Mouse (Mus musculus): ENCODE results near the gene Col25a1. TPM values are rescaled to one million over a fixed set of nuclear protein-coding genes. Genes with fewer than 3 reads are reported as not detected.

Gene Col25a1
- polyA plus RNA-seq, 1 experiment = 3.7 TPM

DNA sequence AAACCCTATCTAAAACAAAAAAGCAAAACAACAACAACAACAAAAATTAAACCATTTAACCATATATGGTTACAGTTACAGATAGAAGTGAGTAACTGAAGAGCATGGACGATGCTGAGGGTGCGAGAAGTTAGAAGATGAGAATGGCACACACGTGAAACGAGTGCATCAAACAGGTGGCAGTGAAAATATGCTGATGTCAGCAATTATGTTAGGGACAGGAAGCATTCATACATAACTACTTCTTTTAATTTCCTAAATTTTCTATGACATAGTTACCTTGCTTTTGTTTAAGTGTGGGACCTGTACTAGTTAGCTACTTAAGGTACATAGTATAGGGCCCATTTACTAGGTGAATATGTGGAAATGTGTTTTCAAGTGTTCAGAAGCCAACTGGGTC lies 237.1 kb downstream of the Col25a1 start:
- Histone ChIP-seq H3K4me3 (replicated peaks; ENCODE audit: insufficient read depth, low read depth, low read length) (no peak overlapping the region), H3K4me1 (ENCODE audit: control insufficient read depth, insufficient read depth, low read length) (no peaks in the 10 kb centered on the region), H3K27me3 (ENCODE audit: control insufficient read depth, insufficient read depth, low read length) (no peaks in the 10 kb centered on the region), H3K27ac (ENCODE audit: insufficient read depth, low read length) (no peak overlapping the region)
- no peak for DNase-seq
- TF ChIP-seq CTCF (IDR thresholded peaks at IDR 0.05; ENCODE audit: borderline replicate concordance, insufficient read depth, low read depth, low read length) = no peak
- 87% methylated on average over 4 of the region's 4 CpGs for WGBS

DNA sequence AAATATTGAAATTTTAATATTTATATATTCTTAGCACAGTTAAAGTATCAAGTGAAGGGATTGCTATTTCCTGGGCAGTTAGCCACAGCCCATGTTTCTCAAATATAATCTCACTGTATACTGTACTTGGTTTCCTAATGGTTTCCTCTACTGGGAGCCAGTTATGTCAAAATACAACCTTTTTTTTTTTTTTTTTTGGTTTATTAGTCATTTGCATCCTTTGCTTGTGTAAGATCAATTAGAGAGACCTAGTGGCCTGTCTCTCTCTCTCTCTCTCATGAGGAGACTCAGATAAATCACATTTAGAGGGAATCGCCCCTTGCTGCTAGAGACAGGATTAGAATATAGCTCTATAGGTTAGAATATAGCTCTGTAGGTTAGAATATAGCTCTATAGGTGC lies 237.8 kb downstream of the Col25a1 start:
- Histone ChIP-seq H3K4me1 (ENCODE audit: control insufficient read depth, insufficient read depth, low read length) (no peaks in the 10 kb centered on the region), H3K4me3 (replicated peaks; ENCODE audit: insufficient read depth, low read depth, low read length) (no peak overlapping the region), H3K27me3 (ENCODE audit: control insufficient read depth, insufficient read depth, low read length) (no peaks in the 10 kb centered on the region), H3K27ac (ENCODE audit: insufficient read depth, low read length) (no peak overlapping the region)
- TF ChIP-seq POLR2A (IDR thresholded peaks at IDR 0.05; ENCODE audit: borderline replicate concordance, insufficient read depth, low read length) = no peak
- no peak for TF ChIP-seq CTCF (IDR thresholded peaks at IDR 0.05; ENCODE audit: borderline replicate concordance, insufficient read depth, low read depth, low read length)
- DNase-seq = no peak
- WGBS = 94% methylated on average over 1 of the region's 1 CpGs

DNA sequence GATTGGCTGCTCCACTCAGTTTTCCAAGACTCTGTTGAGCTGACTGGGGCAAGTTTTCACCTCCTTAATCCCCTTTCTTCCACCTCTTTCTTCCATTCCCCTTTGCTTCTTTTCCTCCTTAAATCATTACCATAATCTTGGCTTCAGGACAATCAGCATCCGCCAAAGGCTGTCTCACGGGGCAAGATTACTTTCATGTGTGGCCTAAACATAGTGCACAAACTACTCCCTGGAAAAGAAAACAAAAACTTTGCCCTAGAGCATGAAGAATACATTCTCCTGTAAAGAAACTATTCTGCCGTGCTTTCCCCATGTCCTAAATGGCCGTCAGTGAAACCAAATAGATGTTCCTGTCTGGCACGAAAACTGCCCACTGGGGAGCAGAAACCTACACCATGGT lies 238.9 kb downstream of the Col25a1 start:
- DNase-seq = no peak
- 55% methylated on average over 5 of the region's 5 CpGs for WGBS
- Histone ChIP-seq H3K27ac (ENCODE audit: insufficient read depth, low read length) (no peak overlapping the region), H3K4me3 (replicated peaks; ENCODE audit: insufficient read depth, low read depth, low read length) (no peak overlapping the region), H3K4me1 (ENCODE audit: control insufficient read depth, insufficient read depth, low read length) (no peaks in the 10 kb centered on the region), H3K27me3 (ENCODE audit: control insufficient read depth, insufficient read depth, low read length) (no peaks in the 10 kb centered on the region)
- no peak for TF ChIP-seq CTCF (IDR thresholded peaks at IDR 0.05; ENCODE audit: borderline replicate concordance, insufficient read depth, low read depth, low read length)
- TF ChIP-seq POLR2A (IDR thresholded peaks at IDR 0.05; ENCODE audit: borderline replicate concordance, insufficient read depth, low read length) = no peak

DNA sequence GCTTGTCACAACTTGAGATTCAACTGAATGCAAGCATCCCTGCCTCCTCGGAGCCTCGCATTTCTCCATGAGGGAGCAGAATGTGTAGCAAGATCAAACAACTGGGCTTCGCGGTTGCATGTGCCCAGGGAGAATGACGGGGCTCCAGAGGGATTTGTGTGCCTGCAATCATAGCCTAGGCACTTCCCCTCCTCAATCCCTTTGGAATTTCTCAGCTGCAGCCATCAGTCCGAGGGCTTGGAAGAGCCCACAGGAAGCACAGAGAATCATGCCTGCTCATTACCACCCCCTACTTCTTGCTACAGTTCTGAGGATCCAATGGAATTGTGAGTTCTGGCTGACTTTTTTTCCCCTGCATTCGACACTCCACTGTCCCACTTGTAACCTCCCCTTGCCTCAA lies 241.8 kb downstream of the Col25a1 start:
- no peak for TF ChIP-seq CTCF (IDR thresholded peaks at IDR 0.05; ENCODE audit: borderline replicate concordance, insufficient read depth, low read depth, low read length)
- no peak for TF ChIP-seq POLR2A (IDR thresholded peaks at IDR 0.05; ENCODE audit: borderline replicate concordance, insufficient read depth, low read length)
- WGBS = 69% methylated on average over 7 of the region's 7 CpGs
- no peak for DNase-seq
- no peaks in the 10 kb centered on the region for H3K27me3 ChIP-seq (ENCODE audit: control insufficient read depth, insufficient read depth, low read length)
- no peak overlapping the region for H3K27ac ChIP-seq (ENCODE audit: insufficient read depth, low read length)
- H3K4me1 ChIP-seq (ENCODE audit: control insufficient read depth, insufficient read depth, low read length) = no peaks in the 10 kb centered on the region
- no peak overlapping the region for H3K4me3 ChIP-seq (replicated peaks; ENCODE audit: insufficient read depth, low read depth, low read length)

DNA sequence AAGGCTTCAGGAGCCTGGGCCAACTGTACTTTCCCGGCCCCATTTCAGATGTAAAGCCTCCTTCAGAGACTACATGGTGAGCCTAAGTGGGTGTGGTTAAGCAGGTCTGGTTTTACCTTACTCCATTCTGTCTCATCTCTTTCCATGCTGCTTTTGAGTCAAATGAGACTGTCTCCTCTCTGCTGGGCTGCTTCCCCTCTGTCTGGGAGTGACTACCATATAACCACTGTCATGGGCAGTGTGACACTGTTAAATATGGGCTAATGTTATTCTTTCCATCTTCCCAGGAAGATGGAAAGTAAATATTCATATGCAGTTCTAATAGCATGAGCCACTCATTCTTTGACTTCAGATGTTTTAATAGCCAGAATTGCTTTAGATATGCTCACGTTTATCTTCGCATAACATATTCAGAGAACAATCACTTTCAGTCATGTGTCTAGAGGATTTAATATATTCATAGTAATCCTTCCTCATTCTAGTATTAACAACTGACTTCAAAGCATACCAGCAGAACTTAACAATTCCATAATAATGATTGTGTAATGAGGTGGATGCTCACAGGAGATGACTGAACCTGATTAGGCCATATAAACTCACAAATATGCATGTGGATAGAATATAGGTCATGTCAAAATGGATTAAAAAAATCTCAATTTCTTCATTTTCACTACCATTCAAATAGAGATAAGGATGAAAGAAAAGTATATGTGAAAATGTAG lies 243.5 kb downstream of the Col25a1 start:
- TF ChIP-seq CTCF (IDR thresholded peaks at IDR 0.05; ENCODE audit: borderline replicate concordance, insufficient read depth, low read depth, low read length) (no peak), POLR2A (IDR thresholded peaks at IDR 0.05; ENCODE audit: borderline replicate concordance, insufficient read depth, low read length) (no peak)
- H3K4me3 ChIP-seq (replicated peaks; ENCODE audit: insufficient read depth, low read depth, low read length) = no peak overlapping the region
- WGBS = 89% methylated on average over 3 of the region's 3 CpGs
- no peak overlapping the region for H3K27ac ChIP-seq (ENCODE audit: insufficient read depth, low read length)
- no peaks in the 10 kb centered on the region for H3K27me3 ChIP-seq (ENCODE audit: control insufficient read depth, insufficient read depth, low read length)
- DNase-seq = no peak
- no peaks in the 10 kb centered on the region for H3K4me1 ChIP-seq (ENCODE audit: control insufficient read depth, insufficient read depth, low read length)

DNA sequence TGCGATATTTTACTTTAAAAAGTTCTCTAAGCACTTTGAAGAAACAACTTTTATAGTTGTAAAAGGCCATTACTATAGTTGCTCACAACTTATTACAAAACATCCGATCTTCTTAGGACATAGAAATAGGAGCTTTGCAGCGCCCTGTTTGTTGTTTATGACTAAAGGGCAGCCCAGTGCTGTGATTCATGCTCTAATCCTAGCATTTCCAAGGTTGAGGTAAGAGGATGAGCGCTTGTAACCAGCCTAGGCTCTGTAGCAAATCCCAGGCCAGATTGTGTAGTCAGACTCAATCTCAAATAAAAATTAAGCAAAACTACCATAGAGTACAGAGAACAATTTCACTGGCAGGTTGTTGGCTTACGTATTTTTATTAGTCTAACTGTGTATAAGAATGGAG lies 246.5 kb downstream of the Col25a1 start:
- 97% methylated on average over 5 of the region's 5 CpGs for WGBS
- no peaks in the 10 kb centered on the region for H3K4me1 ChIP-seq (ENCODE audit: control insufficient read depth, insufficient read depth, low read length)
- no peak for TF ChIP-seq CTCF (IDR thresholded peaks at IDR 0.05; ENCODE audit: borderline replicate concordance, insufficient read depth, low read depth, low read length)
- no peak for TF ChIP-seq POLR2A (IDR thresholded peaks at IDR 0.05; ENCODE audit: borderline replicate concordance, insufficient read depth, low read length)
- no peaks in the 10 kb centered on the region for H3K27me3 ChIP-seq (ENCODE audit: control insufficient read depth, insufficient read depth, low read length)
- DNase-seq = no peak
- no peak overlapping the region for H3K4me3 ChIP-seq (replicated peaks; ENCODE audit: insufficient read depth, low read depth, low read length)
- H3K27ac ChIP-seq (ENCODE audit: insufficient read depth, low read length) = no peak overlapping the region

DNA sequence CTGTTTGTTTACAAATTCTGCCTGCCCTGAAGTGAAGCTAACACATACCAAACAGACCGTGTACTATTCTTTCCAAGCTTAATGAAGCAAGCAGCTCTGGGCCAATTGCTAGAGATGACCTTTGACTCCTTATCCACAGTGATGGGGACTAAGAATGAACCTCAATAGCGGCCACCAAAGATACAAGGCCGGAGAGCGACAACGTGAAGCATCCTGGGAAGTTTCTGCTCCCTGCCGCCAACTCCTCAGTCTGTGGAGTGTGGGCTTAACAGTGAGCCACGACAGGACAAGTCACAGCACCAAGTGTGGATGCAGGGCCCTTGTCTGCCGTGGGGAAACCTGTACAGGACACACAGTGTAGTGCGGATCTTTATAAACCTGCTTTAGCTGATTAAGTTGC lies 247.3 kb downstream of the Col25a1 start:
- Histone ChIP-seq H3K4me3 (replicated peaks; ENCODE audit: insufficient read depth, low read depth, low read length) (no peak overlapping the region), H3K27ac (ENCODE audit: insufficient read depth, low read length) (no peak overlapping the region), H3K27me3 (ENCODE audit: control insufficient read depth, insufficient read depth, low read length) (no peaks in the 10 kb centered on the region), H3K4me1 (ENCODE audit: control insufficient read depth, insufficient read depth, low read length) (no peaks in the 10 kb centered on the region)
- no peak for DNase-seq
- no peak for TF ChIP-seq POLR2A (IDR thresholded peaks at IDR 0.05; ENCODE audit: borderline replicate concordance, insufficient read depth, low read length)
- TF ChIP-seq CTCF (IDR thresholded peaks at IDR 0.05; ENCODE audit: borderline replicate concordance, insufficient read depth, low read depth, low read length) = no peak
- WGBS = 42% methylated on average over 9 of the region's 9 CpGs

DNA sequence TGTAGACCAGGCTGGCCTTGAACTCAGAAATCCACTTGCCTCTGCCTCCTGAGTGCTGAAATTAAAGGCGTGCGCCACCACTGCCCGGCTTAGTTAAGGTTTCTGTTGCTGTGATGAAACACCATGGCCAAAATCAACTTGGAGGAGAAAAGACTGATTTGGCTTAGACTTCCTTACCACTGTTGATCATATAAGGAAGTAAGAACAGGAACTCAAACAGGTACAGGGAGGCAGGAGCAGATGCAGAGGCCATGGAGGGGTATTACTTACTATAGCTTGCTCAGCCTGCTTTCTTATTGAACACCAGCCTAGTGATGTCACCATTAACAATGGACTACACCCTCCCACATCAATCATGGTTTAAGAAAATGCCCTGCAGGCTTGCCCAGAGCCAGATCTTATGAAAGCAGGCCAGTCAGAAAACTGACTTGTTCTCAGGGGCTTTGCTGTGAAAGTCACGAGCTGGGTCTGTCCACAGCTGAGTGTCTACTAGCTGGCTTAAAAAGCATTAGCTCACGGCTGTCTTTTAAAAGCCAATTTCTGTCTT lies 249.1 kb downstream of the Col25a1 start:
- no peak for DNase-seq
- Histone ChIP-seq H3K27me3 (ENCODE audit: control insufficient read depth, insufficient read depth, low read length) (no peaks in the 10 kb centered on the region), H3K27ac (ENCODE audit: insufficient read depth, low read length) (no peak overlapping the region), H3K4me1 (ENCODE audit: control insufficient read depth, insufficient read depth, low read length) (no peaks in the 10 kb centered on the region), H3K4me3 (replicated peaks; ENCODE audit: insufficient read depth, low read depth, low read length) (no peak overlapping the region)
- TF ChIP-seq CTCF (IDR thresholded peaks at IDR 0.05; ENCODE audit: borderline replicate concordance, insufficient read depth, low read depth, low read length) (no peak), POLR2A (IDR thresholded peaks at IDR 0.05; ENCODE audit: borderline replicate concordance, insufficient read depth, low read length) (no peak)
- WGBS = 81% methylated on average over 5 of the region's 5 CpGs
